12 mouse cellular contexts compared by ENCODE assay signal in genomic region chr15:86117115-86118100, GRCm38 (mm10). TPM values are rescaled to one million over a fixed set of nuclear protein-coding genes. Genes with fewer than 3 reads are reported as not detected.
DNase-seq lines count a peak whose midpoint lies in the region; ATAC-seq lines count a peak whose summit lies in the region.
"Had no signal": no experiment of that assay in that cellular context is flagged by ENCODE, and none has a peak within 500 bp of the region (broad histone marks: within the 10 kb centered on the region; RNA-seq: fewer than 3 reads in every experiment).

No protein-coding gene starts in this region.

- H3K27ac ChIP-seq in heart, embryonic 16.5 days (ENCODE audit: low read length): peak overlapping the region; percentile 68
- H3K27ac ChIP-seq in neural tube, embryonic 13.5 days (replicated peaks): 0 out of 2 replicates have a peak overlapping the region, but pooled peaks have one; percentile 2
- no peak overlapping the region for H3K27ac ChIP-seq in neural tube, embryonic 15.5 days (replicated peaks)
- H3K27ac ChIP-seq: neural tube, embryonic 12.5 days had no signal

- peaks cover 49% of the 10 kb centered on the region for H3K4me1 ChIP-seq in heart, embryonic 16.5 days (ENCODE audit: control insufficient read depth, insufficient read depth, low read length)
- H3K4me1 ChIP-seq in neural tube, embryonic 13.5 days (replicated peaks): peaks cover 44% of the 10 kb centered on the region
- peaks cover 30% of the 10 kb centered on the region for H3K4me1 ChIP-seq in neural tube, embryonic 15.5 days

- no peak overlapping the region for H3K4me3 ChIP-seq in heart, embryonic 16.5 days (ENCODE audit: low read length)
- H3K4me3 ChIP-seq in neural tube, embryonic 13.5 days: no peak overlapping the region
- no peak overlapping the region for H3K4me3 ChIP-seq in neural tube, embryonic 15.5 days (replicated peaks)
- H3K4me3 ChIP-seq: neural tube, embryonic 12.5 days had no signal

- peaks cover 21% of the 10 kb centered on the region for H3K36me3 ChIP-seq in heart, embryonic 16.5 days (ENCODE audit: control insufficient read depth, insufficient read depth)
- H3K36me3 ChIP-seq in neural tube, embryonic 13.5 days: peaks cover 44% of the 10 kb centered on the region
- peaks cover 41% of the 10 kb centered on the region for H3K36me3 ChIP-seq in neural tube, embryonic 15.5 days

- H3K27me3 ChIP-seq in heart, embryonic 16.5 days (ENCODE audit: control insufficient read depth, insufficient read depth, low read length): no peaks in the 10 kb centered on the region
- H3K27me3 ChIP-seq in neural tube, embryonic 13.5 days: no peaks in the 10 kb centered on the region
- no peaks in the 10 kb centered on the region for H3K27me3 ChIP-seq in neural tube, embryonic 15.5 days (replicated peaks)
- H3K27me3 ChIP-seq: neural tube, embryonic 12.5 days had no signal

- peak overlapping the region; percentile 2; the same call in 1 of the 2 replicates for H3K9ac ChIP-seq in heart, embryonic 16.5 days (ENCODE audit: low read length)
- H3K9ac ChIP-seq in neural tube, embryonic 13.5 days: 0 out of 2 replicates have a peak overlapping the region, but pooled peaks have one; percentile 10
- H3K9ac ChIP-seq in neural tube, embryonic 15.5 days (replicated peaks): no peak overlapping the region
- H3K9ac ChIP-seq: neural tube, embryonic 12.5 days had no signal

- DNase-seq in heart, adult 8-10 months (ENCODE audit: low spot score): no peak
- peak; percentile 79 to 84 for DNase-seq in cerebellum, postnatal 25 days
- no peak for DNase-seq in T-cell, adult 2 months (ENCODE audit: low spot score)
- DNase-seq: gastrocnemius, postnatal 25 days; layer of hippocampus, adult 9-11 months; lung, postnatal 36 days; spleen, adult 18-20 months had no signal

- H3K9me3 ChIP-seq in heart, embryonic 16.5 days (replicated peaks; ENCODE audit: control insufficient read depth, low read length): no peaks in the 10 kb centered on the region
- H3K9me3 ChIP-seq in neural tube, embryonic 13.5 days: no peaks in the 10 kb centered on the region
- H3K9me3 ChIP-seq in neural tube, embryonic 15.5 days (replicated peaks): no peaks in the 10 kb centered on the region
- H3K9me3 ChIP-seq: neural tube, embryonic 12.5 days had no signal

- H3K4me2 ChIP-seq in heart, embryonic 16.5 days (ENCODE audit: low read depth, low read length): no peak overlapping the region
- no peak overlapping the region for H3K4me2 ChIP-seq in neural tube, embryonic 13.5 days
- no peak overlapping the region for H3K4me2 ChIP-seq in neural tube, embryonic 15.5 days
- H3K4me2 ChIP-seq: neural tube, embryonic 12.5 days had no signal

- WGBS in heart, embryonic 16.5 days: 54% methylated on average over 15 of the region's 15 CpGs
- 60% methylated on average over 15 of the region's 15 CpGs for WGBS in neural tube, embryonic 13.5 days
- WGBS in neural tube, embryonic 15.5 days: 60% methylated on average over 15 of the region's 15 CpGs

- no peak for ATAC-seq in heart, embryonic 16.5 days (replicated peaks; ENCODE audit: extremely low read depth, insufficient read depth, low FRiP score)
- ATAC-seq in neural tube, embryonic 13.5 days (ENCODE audit: low read depth): no peak
- ATAC-seq in neural tube, embryonic 15.5 days (ENCODE audit: low FRiP score): no peak
- no peak for ATAC-seq in monocyte, adult 5-6 weeks (replicated peaks; ENCODE audit: insufficient number of reproducible peaks, low FRiP score, low TSS enrichment, poor library complexity, severe bottlenecking)

RNA-seq across cellular contexts. Expression of gene Gramd4, which starts 59.9 kb away (rescaled TPM):
- polyA plus RNA-seq in heart, embryonic 16.5 days (2015; fragmentation: Nextera tagmentation; extraction: Ambion mirVana): 18.7 and 22.2 TPM in 2 replicates
- total RNA-seq in heart, adult 8-10 months (2022): 10 to 100 TPM; 26.1 to 31.8 (median 27.3) TPM
- 32.5 TPM in 2 replicates for polyA plus RNA-seq in neural tube, embryonic 13.5 days (2015; fragmentation: Nextera tagmentation; extraction: Ambion mirVana)
- polyA plus RNA-seq in neural tube, embryonic 15.5 days (2015; fragmentation: Nextera tagmentation; extraction: Ambion mirVana): 25.4 and 25.8 TPM in 2 replicates
- total RNA-seq in monocyte, adult 5-6 weeks (2017): 112 to 191 TPM (median 137 TPM) in 3 replicates

Comparison
In these comparisons a context has a peak if more than half of its experiments do, and no peak if none do; other contexts are left out.
1. DNase-seq: peak in cerebellum, postnatal 25 days (2 of 2); none in heart, adult 8-10 months (single experiment) and T-cell, adult 2 months (single experiment).